Mouse (Mus musculus) WW6 (cell line): ENCODE results near the gene Zdhhc14.

Experiments
- DNase-seq: peaks from one replicate; pipeline ENCODE4 v3.0.0-alpha.2; 2013; ENCODE audit warnings: low read depth, low spot score

Zdhhc14 gene

GRCm38 (mm10) chr17:5666652-5667051 lies 174.3 kb downstream of the Zdhhc14 start:
- DNase-seq = no peak

- DNase-seq = no peak
These were observed 176.1 kb downstream of the Zdhhc14 start for GRCm38 (mm10) chr17:5668456-5668855.

GRCm38 (mm10) chr17:5668981-5669380 lies 176.6 kb downstream of the Zdhhc14 start:
- no peak for DNase-seq

DNA sequence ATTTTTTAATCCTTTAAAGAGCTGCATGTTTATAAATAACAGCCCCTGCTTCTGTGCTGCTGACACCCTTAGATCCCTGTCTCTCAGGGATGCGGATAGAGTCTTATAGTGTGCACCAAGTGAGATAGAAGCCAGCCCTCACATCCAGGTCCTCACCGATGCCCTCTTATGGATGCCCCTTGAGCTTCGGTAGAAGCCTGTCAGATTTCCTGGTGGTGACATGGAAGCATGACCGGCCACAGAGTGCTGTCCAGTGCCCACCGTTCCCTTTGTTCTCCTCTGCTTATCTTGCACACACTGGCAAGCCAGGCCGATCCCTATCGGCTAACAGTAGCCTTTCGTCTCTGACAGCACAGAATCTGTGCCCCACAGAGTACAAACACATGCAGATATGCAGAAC lies 183.6 kb downstream of the Zdhhc14 start:
- DNase-seq = no peak

- DNase-seq = no peak
These were observed 187.0 kb downstream of the Zdhhc14 start for GRCm38 (mm10) chr17:5679315-5679714.

- DNase-seq = no peak
These were observed 193.0 kb downstream of the Zdhhc14 start for GRCm38 (mm10) chr17:5685324-5685723.

DNA sequence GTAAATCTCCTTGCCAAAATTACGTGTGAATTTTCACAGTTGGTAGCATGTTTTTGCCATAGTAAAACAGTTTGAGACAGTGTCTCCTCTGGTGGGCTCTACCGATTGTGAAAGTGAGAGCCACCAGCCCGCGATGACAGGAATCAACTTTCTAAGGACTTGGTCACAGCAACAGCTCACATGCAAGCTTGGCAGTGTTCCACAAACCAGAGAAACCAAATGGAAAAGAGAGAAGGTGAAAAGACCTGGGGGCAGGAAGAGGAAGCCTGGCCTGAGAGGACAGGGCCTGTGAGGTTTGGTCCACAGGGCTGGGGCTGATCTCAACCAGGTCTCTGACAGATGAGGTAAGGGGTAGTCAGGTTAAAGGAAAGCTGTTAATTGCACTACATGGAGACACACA lies 195.5 kb downstream of the Zdhhc14 start:
- no peak for DNase-seq

DNA sequence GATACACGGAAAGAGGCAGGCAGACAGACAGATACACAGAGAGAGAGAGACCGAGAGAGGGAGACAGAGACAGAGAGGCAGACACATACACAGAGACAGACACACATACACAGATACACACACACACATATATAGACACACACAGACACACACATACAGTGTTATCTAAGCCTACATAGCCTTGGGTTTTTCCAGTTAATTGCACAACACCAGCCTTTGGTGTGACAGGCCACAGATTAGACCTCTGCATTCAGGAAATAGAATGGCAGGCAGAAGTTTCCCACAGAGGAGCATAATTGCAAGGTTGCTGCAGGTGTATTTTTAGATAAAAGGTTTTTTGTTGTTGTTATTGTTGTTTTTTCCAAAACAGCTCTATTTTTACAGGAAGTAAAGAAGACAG lies 195.9 kb downstream of the Zdhhc14 start:
- no peak for DNase-seq

DNA sequence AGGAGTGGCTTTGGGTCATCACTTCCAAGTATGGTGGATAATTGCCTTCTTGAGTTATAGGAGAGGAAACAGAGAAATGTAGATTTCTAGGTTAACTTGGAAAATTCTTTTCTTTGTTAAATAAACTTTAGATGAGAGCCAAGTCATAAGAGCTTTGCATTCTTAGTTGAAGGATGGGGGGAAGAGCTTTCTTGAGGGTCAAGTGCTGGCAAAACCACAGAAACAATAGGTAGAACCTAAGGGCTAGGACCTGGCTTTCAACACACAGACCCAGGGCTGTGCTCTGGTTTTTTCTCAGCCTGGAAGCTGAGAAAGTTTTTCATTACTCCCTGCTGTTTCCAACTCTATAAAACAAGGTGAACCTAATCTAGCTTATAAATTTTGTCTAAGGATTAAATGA lies 196.3 kb downstream of the Zdhhc14 start:
- DNase-seq = no peak

DNA sequence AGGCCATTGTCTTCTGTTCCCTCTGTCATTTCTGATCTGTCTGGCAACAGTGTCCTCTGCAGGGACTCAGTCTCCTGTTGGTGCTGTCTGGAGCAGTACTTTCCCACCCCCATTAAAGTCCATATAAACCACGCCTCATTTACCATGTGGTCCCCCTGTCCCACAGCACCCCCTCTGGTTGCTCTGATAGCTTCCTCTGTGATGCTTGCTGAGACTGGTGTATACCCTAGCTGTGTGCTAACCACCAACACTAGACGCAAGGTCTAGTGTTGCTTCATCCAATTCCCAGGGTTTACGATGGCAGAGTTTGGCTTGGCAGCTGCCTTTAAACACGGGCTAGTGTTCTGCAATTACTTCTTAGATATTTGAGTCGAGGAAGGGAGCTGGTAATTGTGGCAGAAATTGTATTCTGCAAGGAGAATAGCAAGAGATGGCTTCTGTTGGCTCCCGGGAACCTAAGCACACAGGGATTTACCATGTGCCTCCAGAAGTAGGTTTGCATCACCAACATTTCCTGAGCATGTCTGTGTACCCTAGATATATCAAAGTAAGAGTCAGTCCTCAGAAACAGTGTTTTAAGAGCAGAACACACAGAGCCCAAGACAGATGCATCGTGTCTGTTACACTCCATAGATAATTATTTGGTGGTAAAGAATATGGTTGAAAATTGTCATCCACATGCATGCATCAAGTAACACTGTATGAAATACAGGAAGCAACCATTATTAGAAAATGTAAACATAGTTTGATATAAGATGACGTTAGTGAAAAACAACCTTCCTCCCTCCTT lies 198.6 kb downstream of the Zdhhc14 start:
- no peak for DNase-seq

- DNase-seq = no peak
These were observed 200.3 kb downstream of the Zdhhc14 start for GRCm38 (mm10) chr17:5692661-5693060.

DNA sequence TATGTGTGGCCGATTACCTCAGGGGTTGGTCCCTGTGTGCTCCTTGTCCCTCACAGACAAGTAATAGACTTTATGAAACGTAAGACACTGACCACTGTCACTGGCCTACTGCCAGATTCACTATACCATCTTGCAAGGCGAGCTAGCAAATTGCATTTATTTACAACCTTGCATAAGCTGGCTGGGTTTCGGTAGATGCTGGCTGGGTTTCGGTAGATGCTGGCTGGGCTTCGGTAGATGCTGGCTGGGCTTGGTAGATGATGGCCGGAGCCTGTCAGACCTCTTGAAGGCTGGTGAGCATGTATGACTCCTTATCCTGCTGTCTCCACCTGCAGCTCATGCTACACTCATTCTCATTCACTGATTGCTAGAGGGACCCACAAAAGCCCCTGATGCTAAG lies 200.9 kb downstream of the Zdhhc14 start:
- DNase-seq = no peak

- no peak for DNase-seq
These were observed 206.2 kb downstream of the Zdhhc14 start for GRCm38 (mm10) chr17:5698447-5699096.

DNA sequence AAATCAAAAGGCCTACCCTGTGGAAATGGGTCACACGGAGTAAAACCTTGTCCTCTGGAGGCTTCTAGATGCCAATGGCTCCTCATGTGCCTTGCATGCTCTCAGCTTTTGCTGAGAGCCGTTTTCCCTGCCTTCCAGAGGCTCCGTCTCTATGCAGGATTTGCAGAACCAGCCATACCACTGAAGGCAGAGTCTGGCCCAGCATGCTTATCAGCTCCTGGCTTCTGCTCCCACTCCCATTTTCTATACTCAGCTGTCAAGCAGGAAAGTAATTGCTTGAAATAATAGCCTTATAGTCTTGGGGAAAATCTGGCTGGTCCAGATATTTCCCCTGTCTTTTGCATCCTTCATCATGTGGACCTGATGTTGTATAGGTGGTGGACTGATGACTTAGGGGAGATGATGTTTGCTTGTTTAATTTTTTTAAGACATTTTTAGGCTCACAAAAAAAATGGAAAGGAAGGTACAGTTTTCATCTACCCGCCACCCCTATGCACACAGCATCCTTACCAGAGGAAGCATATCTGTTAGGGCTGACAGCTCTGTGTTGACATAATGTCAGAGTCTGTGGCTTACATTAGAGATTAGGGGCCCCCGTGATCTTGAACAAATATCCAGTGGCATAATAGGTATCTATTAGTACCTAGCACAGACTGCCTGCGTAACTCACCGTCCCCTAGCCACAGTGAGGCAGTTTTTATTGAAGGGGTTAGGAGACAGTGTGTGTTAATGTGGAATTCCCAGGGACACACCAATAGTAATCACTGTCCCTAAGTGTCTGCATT lies 218.2 kb downstream of the Zdhhc14 start:
- no peak for DNase-seq

DNA sequence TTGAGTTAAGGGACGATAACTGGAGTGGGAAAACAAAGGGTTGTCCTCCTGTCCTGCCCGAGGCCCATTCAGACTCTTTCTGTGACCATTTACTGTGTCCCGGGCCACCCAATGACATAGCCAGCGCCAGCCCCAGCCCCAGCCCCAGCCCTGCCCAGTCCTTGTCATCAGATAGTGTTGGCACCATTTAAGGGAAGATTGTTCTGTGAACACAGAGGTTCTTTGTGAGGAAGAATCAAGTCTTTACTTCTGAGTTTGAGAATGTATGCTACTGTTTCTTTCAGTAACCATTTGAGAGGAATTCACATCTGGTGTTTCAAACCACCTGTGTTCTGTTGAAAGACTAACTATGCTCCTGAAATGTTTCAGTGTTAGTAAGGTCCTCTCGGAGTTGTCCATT lies 219.5 kb downstream of the Zdhhc14 start:
- DNase-seq = no peak

GRCm38 (mm10) chr17:5713141-5713540 lies 220.8 kb downstream of the Zdhhc14 start:
- no peak for DNase-seq

DNA sequence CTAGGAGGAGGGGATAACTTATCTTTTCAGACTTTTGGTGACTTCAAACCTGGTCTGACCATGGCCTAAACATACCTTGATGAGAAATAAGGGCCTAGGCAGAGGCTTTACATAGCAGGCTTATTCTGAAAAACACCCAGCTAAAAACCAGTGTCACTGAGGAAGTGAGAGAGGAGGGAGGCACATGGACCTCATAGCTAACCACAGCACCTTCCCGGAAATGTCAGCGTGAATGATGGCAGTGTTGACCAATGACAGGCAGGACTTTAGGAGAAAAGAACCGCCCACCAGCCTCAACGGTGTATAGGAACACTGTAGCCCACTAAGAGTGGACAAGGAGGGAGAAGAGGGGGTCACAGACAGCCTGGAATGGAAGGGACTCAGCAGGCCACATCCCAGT lies 224.6 kb downstream of the Zdhhc14 start:
- no peak for DNase-seq

- no peak for DNase-seq
These were observed 226.5 kb downstream of the Zdhhc14 start for GRCm38 (mm10) chr17:5718768-5719387.

DNA sequence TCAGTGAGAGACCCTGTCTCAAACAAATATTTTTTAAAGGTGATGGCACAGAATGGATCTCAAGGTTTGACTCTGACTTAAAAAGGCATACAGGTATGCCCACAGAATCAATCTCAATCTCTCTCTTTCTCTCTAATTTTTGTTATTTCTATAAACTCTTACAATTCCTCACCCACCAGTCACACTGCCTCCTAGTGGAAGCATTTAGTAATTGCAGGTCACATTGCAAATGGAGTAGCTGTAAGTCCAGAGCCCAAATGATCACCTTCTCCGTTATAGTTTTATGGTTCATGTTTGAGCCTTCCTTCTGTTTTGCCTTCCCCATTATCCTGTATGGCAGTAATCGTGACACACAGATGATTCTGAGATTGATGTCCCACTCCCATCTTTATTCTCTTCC lies 230.4 kb downstream of the Zdhhc14 start:
- DNase-seq = no peak

DNA sequence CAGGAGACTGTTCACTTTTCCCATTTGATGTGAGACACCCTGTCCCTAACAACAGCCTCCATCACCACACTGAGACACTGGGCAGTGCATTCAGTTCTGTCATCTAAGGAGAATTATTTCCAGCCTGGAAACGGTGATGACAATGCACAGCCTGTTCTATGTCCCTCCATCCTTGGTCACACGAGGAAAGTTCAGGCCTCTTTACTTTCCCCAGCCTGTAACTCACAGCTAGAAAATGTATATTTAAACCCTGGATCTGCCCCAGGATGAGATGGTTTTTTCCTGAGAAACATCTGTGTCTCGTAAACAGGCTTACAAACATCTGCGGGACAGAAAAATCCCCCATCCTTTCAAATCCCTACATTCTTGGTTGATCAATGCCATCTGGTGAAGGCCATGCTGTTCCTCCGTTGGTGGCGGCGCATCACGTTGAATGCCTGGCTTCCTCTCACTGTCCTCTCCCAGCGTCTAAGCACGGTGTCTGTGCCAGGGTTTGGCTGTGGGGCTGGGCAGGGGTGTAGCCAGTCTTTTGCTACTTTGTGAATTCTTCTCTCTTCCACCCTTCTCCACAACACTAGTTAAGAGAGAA lies 231.3 kb downstream of the Zdhhc14 start:
- no peak for DNase-seq

DNA sequence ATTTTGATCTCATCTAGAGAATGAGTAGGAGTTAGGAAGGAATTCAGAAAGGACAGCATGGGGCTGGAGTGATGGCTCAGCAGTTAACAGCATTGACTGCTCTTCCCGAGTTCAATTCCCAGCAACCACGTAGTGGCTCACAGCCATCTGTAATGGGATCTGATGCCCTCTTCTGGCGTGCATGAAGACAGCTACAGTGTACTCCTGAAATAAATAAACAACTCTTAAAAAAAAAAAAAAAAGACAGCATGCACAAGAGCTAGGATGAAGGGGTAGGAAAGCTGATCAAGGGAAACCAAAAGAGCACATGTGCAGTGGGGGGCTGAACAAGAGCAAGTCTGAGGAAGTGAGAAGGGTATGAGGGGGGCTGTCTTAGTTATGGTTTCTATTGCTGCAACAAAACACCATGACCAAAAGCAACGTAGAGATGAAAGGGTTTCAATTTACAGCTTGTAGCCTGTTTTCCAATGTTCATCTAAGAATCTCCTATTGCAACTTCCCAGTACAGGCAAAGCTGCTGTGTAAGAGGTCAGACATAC lies 237.3 kb downstream of the Zdhhc14 start:
- no peak for DNase-seq
